Mouse (Mus musculus): ENCODE measurements around the gene Surf2.

The Surf2 gene

DNA sequence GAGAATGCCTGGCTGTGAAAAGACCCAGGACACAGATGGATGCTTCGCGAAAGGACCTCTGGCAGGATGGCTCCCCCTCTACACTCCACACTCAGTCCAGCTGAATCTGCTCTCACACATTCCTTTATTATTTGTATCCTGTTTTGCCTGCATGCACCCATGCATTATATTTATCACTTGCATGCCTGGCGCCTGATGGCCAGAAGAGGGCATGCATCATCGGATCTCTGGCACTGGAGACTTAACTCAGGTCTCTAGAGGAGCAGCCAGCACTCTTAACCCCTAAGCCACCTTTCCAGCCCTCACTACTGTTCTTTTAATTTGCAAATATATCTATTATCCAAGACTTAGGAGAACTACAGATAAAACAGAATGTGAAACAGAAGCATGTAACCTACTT is 44.6 kb downstream of the Surf2 start:
- DNase-seq: no peak

DNA sequence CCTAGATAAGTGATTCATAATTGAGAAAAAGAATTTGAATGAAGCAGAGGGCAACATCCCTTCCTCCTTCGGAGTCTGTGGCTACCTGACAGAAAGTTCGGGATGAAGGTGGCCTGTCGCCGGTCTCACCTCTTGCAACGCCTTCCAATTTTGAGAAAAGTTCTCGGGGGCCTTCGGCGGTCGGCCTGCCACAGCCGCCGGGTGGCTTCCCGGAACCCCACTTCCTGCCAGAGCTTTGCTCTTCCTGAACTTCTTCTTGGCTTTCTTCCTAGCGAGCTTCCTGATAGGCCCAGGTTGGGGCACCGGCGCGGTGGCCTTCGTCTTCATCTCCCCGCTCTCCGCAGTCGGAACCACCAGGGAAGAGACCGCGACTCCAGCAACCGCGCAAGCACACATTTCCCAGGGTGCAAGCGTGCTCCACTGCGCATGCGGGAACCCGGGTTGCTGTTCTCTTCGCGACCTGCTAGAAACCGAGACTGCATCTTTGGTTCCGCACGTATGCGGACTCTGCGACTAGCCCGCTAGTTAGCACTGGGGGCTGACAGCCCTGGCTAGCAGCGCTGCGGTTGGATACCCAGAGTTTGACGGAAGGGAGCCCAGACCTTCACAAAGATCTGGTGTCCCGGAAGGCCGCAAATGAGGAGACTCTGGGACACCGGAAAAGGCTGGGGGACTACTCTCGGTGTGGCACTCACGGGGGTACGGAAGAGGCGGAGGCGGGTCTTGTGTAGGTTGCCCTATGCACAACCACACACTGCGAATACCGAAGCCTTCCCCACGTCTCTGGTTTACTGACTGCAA is 48.0 kb downstream of the Surf2 start, which contains the start of gene Rexo4:
Gene Rexo4 (minus strand): TSS at position 464 of the 801 bp plus-strand sequence.
- peak; percentile 96 for DNase-seq

DNA sequence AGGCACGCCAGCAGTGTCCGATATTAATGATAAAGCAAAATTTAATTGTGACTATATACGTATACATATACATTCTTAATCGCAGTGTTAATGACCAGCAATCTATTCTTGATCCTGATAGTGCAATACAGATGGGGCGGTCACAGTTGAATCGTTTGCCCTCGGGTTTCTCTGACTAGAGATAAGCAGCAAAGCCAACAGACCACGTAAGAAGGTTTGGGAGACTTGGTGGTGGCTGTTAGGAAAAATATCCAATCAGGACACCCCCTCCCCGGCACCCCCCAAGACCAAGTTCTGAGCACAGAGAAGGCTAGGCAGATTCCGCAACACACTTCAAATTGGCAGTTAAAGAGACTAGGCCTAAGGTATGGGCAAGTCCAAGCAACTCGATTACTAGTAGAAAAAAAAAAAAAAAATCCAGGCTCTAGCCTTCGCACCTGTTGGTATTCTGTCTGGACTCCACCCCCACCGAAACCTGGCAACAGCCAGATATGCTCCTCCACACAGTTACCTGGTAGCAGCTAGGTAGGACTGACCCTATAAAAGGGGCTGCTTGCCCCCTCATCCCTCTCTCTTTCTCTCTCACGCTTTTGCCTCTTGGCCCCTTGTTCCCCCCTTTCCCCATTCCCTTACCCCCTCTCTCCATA is 48.7 kb downstream of the Surf2 start:
- no peak for DNase-seq

DNA sequence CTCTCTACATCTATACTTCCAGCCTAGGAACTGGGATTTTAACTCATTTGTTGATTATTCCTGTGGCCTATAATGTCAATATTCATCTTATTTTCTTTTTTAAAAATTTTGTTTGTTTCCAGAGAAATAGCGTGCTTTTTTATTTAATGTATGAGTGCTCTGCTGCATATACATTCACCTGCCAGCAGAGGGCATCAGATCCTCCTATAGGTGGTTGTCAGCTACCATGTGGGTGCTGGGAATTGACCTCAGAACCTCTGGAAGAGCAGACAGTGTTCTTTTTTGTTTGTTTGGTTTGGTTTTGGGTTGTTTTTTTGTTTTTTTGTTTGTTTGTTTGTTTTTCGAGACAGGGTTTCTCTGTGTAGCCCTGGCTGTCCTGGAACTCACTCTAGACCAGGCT is 51.1 kb downstream of the Surf2 start:
- DNase-seq: no peak

Data from layer of hippocampus, adult 9-11 months (tissue).